Mouse (Mus musculus) testis, adult 2 months (tissue): ENCODE measurements around the gene Ptpn3.

Source experiments
- CTCF ChIP-seq: fragments of 200-500 bp; IDR thresholded peaks from 2 replicates; pipeline ENCODE4 v1.5.1; 2012; ENCODE audit warnings: low read depth, mild to moderate bottlenecking, inconsistent platforms, low read length, moderate library complexity; ENCODE audit not compliant: control insufficient read depth, insufficient read depth, insufficient replicate concordance
- POLR2A ChIP-seq: fragments of 200-500 bp; IDR thresholded peaks from 2 replicates; pipeline ENCODE4 v1.6.1; 2012; ENCODE audit warnings: low read depth, mild to moderate bottlenecking, inconsistent platforms, low read length, moderate library complexity; ENCODE audit not compliant: control insufficient read depth

DNA sequence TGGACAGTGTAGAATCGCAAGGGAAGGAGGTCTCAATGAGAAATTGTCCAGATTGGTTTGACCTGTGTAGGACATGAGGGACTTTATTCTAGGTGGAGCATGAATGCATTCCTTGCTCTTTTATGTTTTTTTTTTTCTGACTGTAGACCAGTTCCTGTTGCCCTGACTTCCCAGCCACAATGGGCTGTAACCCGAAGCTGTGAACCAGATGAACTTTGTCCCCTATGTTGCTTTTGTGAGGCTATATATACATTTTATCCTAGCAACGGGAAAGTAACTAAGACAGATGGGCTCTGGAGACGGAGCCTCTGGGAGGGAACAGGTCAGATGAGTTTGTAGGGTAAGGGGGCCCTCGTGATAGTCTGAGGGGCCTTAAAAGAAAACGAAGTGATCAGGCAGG is 115.6 kb downstream of the Ptpn3 start:
- TF ChIP-seq CTCF: no peak
- TF ChIP-seq POLR2A: no peak
